Mouse (Mus musculus) neutrophil, adult 5-6 weeks (primary cell): ENCODE data around the gene Spem2. TPM values are rescaled to one million over a fixed set of nuclear protein-coding genes. Genes with fewer than 3 reads are reported as not detected.
"Not testable (repeated sequence)": the region's sequence is repeated elsewhere in the genome, so short reads cannot be mapped to it uniquely, and the experiment has no call there.

ENCODE experiments used
- ATAC-seq: fragments of 151-379, 151-347 bp; 2 replicates; pipeline ENCODE4 v1.8.0; 2017; ENCODE audit warnings: mild to moderate bottlenecking, moderate TSS enrichment; ENCODE audit not compliant: insufficient number of reproducible peaks, poor library complexity, low FRiP score, severe bottlenecking; ENCODE audit errors: extremely low read depth
- total RNA-seq: library from RNA; stranded (forward); fragments of 200-1000 nt; gene quantifications from 2 replicates; pipeline ENCODE4 v1.2.3, GENCODE M21; 2017

Spem2 gene
- 0.47 TPM in 1 of 2 replicates, not detected in the other for total RNA-seq

GRCm38 (mm10) chr11:69818365-69818764 lies at the start of gene Spem2:
Spem2 (minus strand) TSS chr11:69818465.
- no peak for ATAC-seq

- ATAC-seq, result no peak
Observed at GRCm38 (mm10) chr11:69867335-69867734, 49.1 kb upstream of the Spem2 start.

- ATAC-seq, result no peak
Observed at GRCm38 (mm10) chr11:69865561-69865960, 47.3 kb upstream of the Spem2 start.

- ATAC-seq, result no peak
Observed at GRCm38 (mm10) chr11:69864138-69864860, 46.0 kb upstream of the Spem2 start.

GRCm38 (mm10) chr11:69863729-69864128 lies 45.5 kb upstream of the Spem2 start:
- ATAC-seq, result not testable (repeated sequence)

GRCm38 (mm10) chr11:69858113-69858998 lies 40.1 kb upstream of the Spem2 start, which contains the start of gene Tnk1:
Tnk1 (minus strand) TSS chr11:69858730.
- ATAC-seq, result no peak

- ATAC-seq, result no peak
Observed at GRCm38 (mm10) chr11:69855347-69855746, 37.1 kb upstream of the Spem2 start.

- ATAC-seq, result no peak
Observed at GRCm38 (mm10) chr11:69854680-69855079, 36.4 kb upstream of the Spem2 start.

GRCm38 (mm10) chr11:69853994-69854393 lies 35.7 kb upstream of the Spem2 start:
- no peak for ATAC-seq

- no peak for ATAC-seq
Observed at GRCm38 (mm10) chr11:69850754-69851153, 32.5 kb upstream of the Spem2 start.

- no peak for ATAC-seq
Observed at GRCm38 (mm10) chr11:69849884-69850283, 31.6 kb upstream of the Spem2 start.

GRCm38 (mm10) chr11:69849128-69849527 lies 30.9 kb upstream of the Spem2 start:
- no peak for ATAC-seq

- no peak for ATAC-seq
Observed at GRCm38 (mm10) chr11:69848021-69848420, 29.8 kb upstream of the Spem2 start.

- ATAC-seq, result 0 out of 2 replicates have a peak, but pooled peaks have one; percentile 4
Observed at GRCm38 (mm10) chr11:69846738-69847688, 28.7 kb upstream of the Spem2 start.

- peak; percentile 74 for ATAC-seq
Observed at GRCm38 (mm10) chr11:69846198-69846680, 28.0 kb upstream of the Spem2 start, which contains the start of gene Plscr3. Plscr3 (plus strand) TSS chr11:69846376.

- ATAC-seq, result no peak
Observed at GRCm38 (mm10) chr11:69838714-69839104, 20.4 kb upstream of the Spem2 start.

GRCm38 (mm10) chr11:69837952-69838713 lies 19.9 kb upstream of the Spem2 start, which contains the start of gene Tmem256:
Tmem256 (plus strand) TSS chr11:69838514.
- ATAC-seq, result peak; percentile 83

GRCm38 (mm10) chr11:69837604-69837951 lies 19.3 kb upstream of the Spem2 start, which contains the start of gene Nlgn2:
Nlgn2 (minus strand) TSS chr11:69837784.
- no peak for ATAC-seq
